Mouse (Mus musculus) neutrophil, adult 65 days (primary cell): Measurements from ENCODE around the gene Ascc3. TPM values are rescaled to one million over a fixed set of nuclear protein-coding genes. Genes with fewer than 3 reads are reported as not detected.

Source experiments
- total RNA-seq: library from RNA; stranded (reverse); gene quantifications from 2 replicates; pipeline ENCODE4 v1.2.4, GENCODE M21; 2023

Gene Ascc3
- total RNA-seq = 38.1 and 51.3 TPM in 2 replicates

GRCm38 (mm10) chr10:50592355-50593293 is at the start of gene Ascc3:
TSS of gene Ascc3 (plus strand) at chr10:50592669.

GRCm38 (mm10) chr10:50894170-50894991 is 301.9 kb downstream of the Ascc3 start, which contains the start of gene Sim1:
TSS of gene Sim1 (plus strand) at chr10:50894754.

